Mouse (Mus musculus) cerebellum, adult 2 months (tissue): Measurements from ENCODE around the gene Tub. TPM values are rescaled to one million over a fixed set of nuclear protein-coding genes. Genes with fewer than 3 reads are reported as not detected.
A peak's percentile ranks its signal among the peaks of the same experiment; 100 is the strongest.

Experiments used
- DNase-seq, 2 experiments: peaks; one replicate each; pipeline ENCODE4 v3.0.0; 2021
- H3K27ac ChIP-seq: fragments of 200-500 bp; 2 replicates; pipeline ENCODE4 v1.5.1; 2012; ENCODE audit warnings: low read length, control low read depth, inconsistent platforms; ENCODE audit not compliant: insufficient read depth
- H3K27me3 ChIP-seq: fragments of 200-500 bp; 2 replicates; pipeline ENCODE4 v1.6.1; 2012; ENCODE audit warnings: inconsistent platforms, mild to moderate bottlenecking, low read length, moderate library complexity; ENCODE audit not compliant: control insufficient read depth, insufficient read depth
- H3K4me1 ChIP-seq: fragments of 200-500 bp; 2 replicates; pipeline ENCODE4 v1.6.1; 2011; ENCODE audit warnings: low read length; ENCODE audit not compliant: control insufficient read depth, insufficient read depth
- H3K4me3 ChIP-seq: fragments of 200-500 bp; replicated peaks from 2 replicates; pipeline ENCODE3; 2011; ENCODE audit warnings: mild to moderate bottlenecking, low read depth, low read length, control low read depth; ENCODE audit not compliant: insufficient read depth
- CTCF ChIP-seq: fragments of 200-500 bp; IDR thresholded peaks from 2 replicates; pipeline ENCODE4 v1.5.1; 2011; ENCODE audit warnings: low read depth, mild to moderate bottlenecking, control low read depth, low read length, moderate library complexity, borderline replicate concordance; ENCODE audit not compliant: insufficient read depth
- POLR2A ChIP-seq: fragments of 200-500 bp; IDR thresholded peaks from 2 replicates; pipeline ENCODE4 v1.6.1; 2011; ENCODE audit warnings: low read length, control low read depth, borderline replicate concordance; ENCODE audit not compliant: insufficient read depth
- whole genome bisulfite sequencing: fragments of 180-500 bp; shearing (Covaris S2); methylation state at CpG from one replicate; pipeline ENCODE4 v1.1.7; 2018; 5-methylcytosine and 5-hydroxymethylcytosine counted together
- polyA plus RNA-seq: library from polyadenylated mRNA; depleted of rRNA; stranded (reverse); fragments of >200 nt; gene quantifications from 2 replicates; pipeline ENCODE4 v1.2.3, GENCODE M21; 2012; rRNA removed

The Tub gene
- polyA plus RNA-seq = 75.4 and 79.6 TPM in 2 replicates

DNA sequence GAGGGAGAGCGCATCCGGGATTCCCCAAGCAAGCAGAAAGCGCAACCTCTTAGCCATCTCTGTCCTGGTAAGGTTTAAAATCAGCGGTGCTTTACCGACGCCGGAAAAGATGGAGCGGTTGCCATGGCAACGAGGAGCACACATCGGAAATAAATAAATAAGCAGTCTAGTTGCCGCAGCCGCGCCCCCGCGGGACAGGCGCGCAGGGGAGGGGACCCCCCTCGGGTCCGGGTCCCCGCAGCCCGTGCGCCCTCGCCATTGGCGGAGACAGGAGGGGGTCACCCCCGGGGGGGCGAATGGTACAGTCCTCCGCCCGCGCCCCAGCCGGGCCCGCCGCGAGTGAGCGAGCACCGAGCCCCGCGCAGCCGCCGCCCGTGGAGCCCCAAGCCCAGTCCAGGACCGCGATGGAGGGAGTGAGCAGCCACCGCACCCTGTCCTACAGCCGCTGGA lies at the start of gene Tub:
Gene Tub, plus strand, starts transcription at position 27 of the 450 bp plus-strand sequence.
- under 1% methylated on average over 44 of the region's 44 CpGs for WGBS
- peak; percentile 76 to 77 for DNase-seq
- Histone ChIP-seq H3K4me3 (peak within 1 kb of the TSS; percentile 70), H3K27me3 (no peaks in the 10 kb centered on the region), H3K27ac (peak within 1 kb of the TSS; percentile 11; the same call in 1 of the 2 replicates), H3K4me1 (no peaks in the 10 kb centered on the region)
- TF ChIP-seq CTCF (no peak), POLR2A (no peak)

GRCm38 (mm10) chr7:108903969-108904368 lies 46.2 kb upstream of the Tub start:
- DNase-seq = no peak
- Histone ChIP-seq H3K4me3 (no peak overlapping the region), H3K27me3 (no peaks in the 10 kb centered on the region), H3K4me1 (no peaks in the 10 kb centered on the region), H3K27ac (no peak overlapping the region)
- TF ChIP-seq CTCF (no peak), POLR2A (no peak)
- 76% methylated on average over 2 of the region's 2 CpGs for WGBS

- TF ChIP-seq CTCF (no peak), POLR2A (no peak)
- Histone ChIP-seq H3K4me1 (no peaks in the 10 kb centered on the region), H3K4me3 (no peak overlapping the region), H3K27ac (no peak overlapping the region), H3K27me3 (no peaks in the 10 kb centered on the region; the same call in 1 of the 2 replicates)
- DNase-seq = no peak
- 59% methylated on average over 4 of the region's 4 CpGs for WGBS
Observed at GRCm38 (mm10) chr7:108927043-108927442, 23.1 kb upstream of the Tub start.

- Histone ChIP-seq H3K4me3 (no peak overlapping the region), H3K27me3 (no peaks in the 10 kb centered on the region; the same call in 1 of the 2 replicates), H3K4me1 (no peaks in the 10 kb centered on the region), H3K27ac (no peak overlapping the region)
- no peak for DNase-seq
- WGBS = 70% methylated on average over 11 of the region's 11 CpGs
- TF ChIP-seq CTCF = no peak
- no peak for TF ChIP-seq POLR2A
Observed at GRCm38 (mm10) chr7:108928280-108929188, 21.6 kb upstream of the Tub start.

DNA sequence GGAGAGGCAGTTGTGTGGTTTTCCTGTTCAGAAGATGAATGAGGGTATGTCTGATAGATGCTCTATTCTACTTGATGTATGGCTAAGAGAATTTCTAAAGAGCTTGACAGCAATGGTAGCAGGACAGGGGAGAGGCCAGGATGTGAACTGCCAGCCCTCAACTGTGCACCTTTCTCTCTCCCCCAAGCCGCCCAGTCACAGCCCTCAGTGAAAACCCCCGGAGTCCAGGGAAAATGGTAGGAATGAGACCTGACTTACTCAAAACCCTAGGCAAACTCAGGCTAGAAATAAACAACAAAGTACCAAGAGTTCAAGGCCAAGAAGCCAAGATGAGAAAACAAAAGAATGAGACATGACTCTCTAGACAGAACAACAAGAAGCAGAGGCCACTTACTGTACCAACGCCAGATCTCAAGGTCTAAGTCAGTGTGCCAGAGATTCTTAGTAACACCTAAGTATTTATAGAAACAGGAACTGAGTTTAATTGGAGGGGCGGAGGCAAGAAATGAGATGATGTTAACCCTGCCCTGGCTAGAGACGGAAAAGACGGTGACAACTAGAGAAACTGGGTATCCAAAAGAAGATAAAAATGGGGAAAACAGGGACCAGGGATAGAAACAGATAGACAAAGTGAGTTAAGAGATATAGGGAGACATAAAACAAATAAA lies 20.3 kb upstream of the Tub start, which contains the start of gene Nlrp10:
Gene Nlrp10, minus strand, starts transcription at position 453 of the 668 bp plus-strand sequence.
- WGBS = 84% methylated on average over 6 of the region's 6 CpGs

GRCm38 (mm10) chr7:108933794-108934731 lies 16.1 kb upstream of the Tub start, which contains the start of gene Eif3f:
Gene Eif3f (plus strand): TSS chr7:108934417.
- TF ChIP-seq CTCF = peak; percentile 82
- TF ChIP-seq POLR2A = peak; percentile 72; the same call in 1 of the 2 replicates
- 1% methylated on average over 50 of the region's 50 CpGs for WGBS
- peak within 1 kb of the TSS; percentile 96 for H3K4me3 ChIP-seq
- H3K27me3 ChIP-seq = no peaks in the 10 kb centered on the region; the same call in 1 of the 2 replicates
- peaks cover 10% of the 10 kb centered on the region for H3K4me1 ChIP-seq
- DNase-seq = peak; percentile 96 to 97
- H3K27ac ChIP-seq = peak within 1 kb of the TSS; percentile 89

More for the DNA sequence above, 20.3 kb upstream of the Tub start, which contains the start of gene Nlrp10:
- TF ChIP-seq CTCF = no peak
- no peak for TF ChIP-seq POLR2A
- no peak within 1 kb of the TSS for H3K27ac ChIP-seq
- DNase-seq = no peak
- H3K4me1 ChIP-seq = peaks cover under 1% of the 10 kb centered on the region; the same call in 1 of the 2 replicates
- no peaks in the 10 kb centered on the region; the same call in 1 of the 2 replicates for H3K27me3 ChIP-seq
- H3K4me3 ChIP-seq = no peak within 1 kb of the TSS
